ENCODE assay signal across 26 mouse cellular contexts in genomic region chr17:61477457-61477856, GRCm38 (mm10).
"Had no signal": no experiment of that assay in that cellular context is flagged by ENCODE, and none has a peak within 500 bp of the region (broad histone marks: within the 10 kb centered on the region; RNA-seq: fewer than 3 reads in every experiment).

No protein-coding gene starts in this region.

- H3K27ac ChIP-seq: gastrocnemius, adult 2 months; heart, embryonic 13.5 days; heart, embryonic 15.5 days; hindbrain, embryonic 13.5 days; hindbrain, embryonic 15.5 days; hindbrain, postnatal 0 days; kidney, embryonic 15.5 days; kidney, postnatal 0 days; limb, embryonic 13.5 days; limb, embryonic 15.5 days; liver, embryonic 15.5 days had no signal

- ATAC-seq: hindbrain, postnatal 0 days; intestine, embryonic 16.5 days had no signal

- DNase-seq: gastrocnemius, adult 2 months; gastrocnemius, postnatal 14 days; gastrocnemius, postnatal 36 days; heart, adult 18-20 months; heart, postnatal 14 days; heart, postnatal 36 days; kidney, adult 11 months; kidney, adult 2 months; kidney, adult 9 months; kidney, postnatal 14 days; kidney, postnatal 36 days; layer of hippocampus, adult 9-11 months; layer of hippocampus, postnatal 36 days; left cerebral cortex, postnatal 4 days had no signal

- H3K4me1 ChIP-seq: heart, embryonic 13.5 days; heart, embryonic 15.5 days; hindbrain, embryonic 13.5 days; hindbrain, embryonic 15.5 days; kidney, embryonic 15.5 days; limb, embryonic 13.5 days; limb, embryonic 15.5 days; liver, embryonic 15.5 days had no signal

- H3K4me3 ChIP-seq: gastrocnemius, adult 2 months; heart, embryonic 13.5 days; heart, embryonic 15.5 days; hindbrain, embryonic 13.5 days; hindbrain, embryonic 15.5 days; kidney, embryonic 15.5 days; limb, embryonic 13.5 days; limb, embryonic 15.5 days; liver, embryonic 15.5 days had no signal

- H3K36me3 ChIP-seq: heart, embryonic 15.5 days; hindbrain, embryonic 15.5 days; kidney, embryonic 15.5 days; limb, embryonic 13.5 days; limb, embryonic 15.5 days; liver, embryonic 15.5 days had no signal

- H3K4me2 ChIP-seq: heart, embryonic 11.5 days; heart, embryonic 13.5 days; heart, embryonic 15.5 days; hindbrain, embryonic 13.5 days; hindbrain, embryonic 15.5 days; kidney, embryonic 15.5 days; limb, embryonic 13.5 days; limb, embryonic 15.5 days; liver, embryonic 15.5 days had no signal

- H3K9me3 ChIP-seq: liver, embryonic 15.5 days had no signal

- H3K9ac ChIP-seq: heart, embryonic 13.5 days; heart, embryonic 15.5 days; hindbrain, embryonic 13.5 days; hindbrain, embryonic 15.5 days; kidney, embryonic 15.5 days; limb, embryonic 13.5 days; limb, embryonic 15.5 days; liver, embryonic 15.5 days had no signal

- H3K27me3 ChIP-seq: heart, embryonic 13.5 days; heart, embryonic 15.5 days; hindbrain, embryonic 13.5 days; hindbrain, embryonic 15.5 days; kidney, embryonic 15.5 days; limb, embryonic 13.5 days; limb, embryonic 15.5 days; liver, embryonic 15.5 days had no signal
